Mouse (Mus musculus): ENCODE data around the gene Rbm8a. TPM values are rescaled to one million over a fixed set of nuclear protein-coding genes. Genes with fewer than 3 reads are reported as not detected.
"Not testable (repeated sequence)": the region's sequence is repeated elsewhere in the genome, so short reads cannot be mapped to it uniquely, and the experiment has no call there.

The Rbm8a gene
- polyA plus RNA-seq, 1 experiment from 2014 or later: 137 TPM

GRCm38 (mm10) chr3:96601251-96601787 lies 28.4 kb upstream of the Rbm8a start:
- peak overlapping the region; percentile 70 for H3K9ac ChIP-seq (ENCODE audit: low read length)
- peak overlapping the region; percentile 94 for H3K27ac ChIP-seq (ENCODE audit: low read depth)
- peaks cover 30% of the 10 kb centered on the region for H3K4me1 ChIP-seq (replicated peaks; ENCODE audit: control insufficient read depth, insufficient read depth, low read length)
- no peaks in the 10 kb centered on the region for H3K9me3 ChIP-seq (ENCODE audit: control insufficient read depth, low read length)
- under 1% methylated on average over 30 of the region's 40 CpGs for WGBS
- peak; percentile 79 for DNase-seq (ENCODE audit: low spot score)
- peak overlapping the region; percentile 65 for H3K4me3 ChIP-seq (ENCODE audit: low read depth, low read length)
- H3K4me2 ChIP-seq (ENCODE audit: low read length): peak overlapping the region; percentile 74
- peak; percentile 57 for ATAC-seq (replicated peaks; ENCODE audit: low FRiP score, low TSS enrichment, low read depth)
- H3K36me3 ChIP-seq (ENCODE audit: control insufficient read depth, insufficient read depth, low read length): peaks cover 10% of the 10 kb centered on the region; the same call in 1 of the 2 replicates
- peaks cover 13% of the 10 kb centered on the region; the same call in 1 of the 2 replicates for H3K27me3 ChIP-seq (replicated peaks; ENCODE audit: control insufficient read depth, insufficient read depth, low read length)

- WGBS: 22% methylated on average over 10 of the region's 10 CpGs
- H3K4me3 ChIP-seq (ENCODE audit: low read depth, low read length): peak overlapping the region; percentile 65
- peak overlapping the region; percentile 74 for H3K4me2 ChIP-seq (ENCODE audit: low read length)
- ATAC-seq (replicated peaks; ENCODE audit: low FRiP score, low TSS enrichment, low read depth): no peak
- peak overlapping the region; percentile 94 for H3K27ac ChIP-seq (ENCODE audit: low read depth)
- 0 out of 2 replicates have a peak, but pooled peaks cover 9% of the 10 kb centered on the region for H3K27me3 ChIP-seq (replicated peaks; ENCODE audit: control insufficient read depth, insufficient read depth, low read length)
- H3K36me3 ChIP-seq (ENCODE audit: control insufficient read depth, insufficient read depth, low read length): peaks cover 10% of the 10 kb centered on the region; the same call in 1 of the 2 replicates
- peaks cover 22% of the 10 kb centered on the region for H3K4me1 ChIP-seq (replicated peaks; ENCODE audit: control insufficient read depth, insufficient read depth, low read length)
- H3K9ac ChIP-seq (ENCODE audit: low read length): peak overlapping the region; percentile 70
- H3K9me3 ChIP-seq (ENCODE audit: control insufficient read depth, low read length): no peaks in the 10 kb centered on the region
- DNase-seq (ENCODE audit: low spot score): no peak
Measured at GRCm38 (mm10) chr3:96601941-96602703, 27.6 kb upstream of the Rbm8a start.

GRCm38 (mm10) chr3:96602704-96603084 lies 27.0 kb upstream of the Rbm8a start:
- Histone ChIP-seq H3K27me3 (replicated peaks; ENCODE audit: control insufficient read depth, insufficient read depth, low read length) (0 out of 2 replicates have a peak, but pooled peaks cover 9% of the 10 kb centered on the region), H3K9ac (ENCODE audit: low read length) (peak overlapping the region; percentile 70), H3K27ac (ENCODE audit: low read depth) (peak overlapping the region; percentile 94), H3K4me3 (ENCODE audit: low read depth, low read length) (peak overlapping the region; percentile 65), H3K4me2 (ENCODE audit: low read length) (peak overlapping the region; percentile 74), H3K9me3 (ENCODE audit: control insufficient read depth, low read length) (no peaks in the 10 kb centered on the region), H3K4me1 (replicated peaks; ENCODE audit: control insufficient read depth, insufficient read depth, low read length) (peaks cover 20% of the 10 kb centered on the region), H3K36me3 (ENCODE audit: control insufficient read depth, insufficient read depth, low read length) (peaks cover 10% of the 10 kb centered on the region; the same call in 1 of the 2 replicates)
- ATAC-seq (replicated peaks; ENCODE audit: low FRiP score, low TSS enrichment, low read depth): no peak
- 23% methylated on average over 5 of the region's 5 CpGs for WGBS
- DNase-seq (ENCODE audit: low spot score): no peak

- DNase-seq (ENCODE audit: low spot score) (no peak), ATAC-seq (replicated peaks; ENCODE audit: low FRiP score, low TSS enrichment, low read depth) (no peak)
- Histone ChIP-seq H3K4me3 (ENCODE audit: low read depth, low read length) (peak overlapping the region; percentile 65), H3K4me1 (replicated peaks; ENCODE audit: control insufficient read depth, insufficient read depth, low read length) (peaks cover 18% of the 10 kb centered on the region), H3K4me2 (ENCODE audit: low read length) (peak overlapping the region; percentile 74), H3K9ac (ENCODE audit: low read length) (peak overlapping the region; percentile 70), H3K27ac (ENCODE audit: low read depth) (no peak overlapping the region), H3K36me3 (ENCODE audit: control insufficient read depth, insufficient read depth, low read length) (peaks cover 10% of the 10 kb centered on the region; the same call in 1 of the 2 replicates), H3K27me3 (replicated peaks; ENCODE audit: control insufficient read depth, insufficient read depth, low read length) (0 out of 2 replicates have a peak, but pooled peaks cover 9% of the 10 kb centered on the region), H3K9me3 (ENCODE audit: control insufficient read depth, low read length) (no peaks in the 10 kb centered on the region)
- WGBS: 69% methylated on average over 5 of the region's 5 CpGs
Measured at GRCm38 (mm10) chr3:96603311-96603710, 26.4 kb upstream of the Rbm8a start.

GRCm38 (mm10) chr3:96606007-96606406 lies 23.7 kb upstream of the Rbm8a start:
- not testable (repeated sequence) for H3K4me2 ChIP-seq (ENCODE audit: low read length); H3K9me3 ChIP-seq (ENCODE audit: control insufficient read depth, low read length); ATAC-seq (replicated peaks; ENCODE audit: low FRiP score, low TSS enrichment, low read depth); DNase-seq (ENCODE audit: low spot score); H3K27ac ChIP-seq (ENCODE audit: low read depth); H3K27me3 ChIP-seq (replicated peaks; ENCODE audit: control insufficient read depth, insufficient read depth, low read length); H3K4me3 ChIP-seq (ENCODE audit: low read depth, low read length); H3K4me1 ChIP-seq (replicated peaks; ENCODE audit: control insufficient read depth, insufficient read depth, low read length); H3K9ac ChIP-seq (ENCODE audit: low read length)
- WGBS: 94% methylated on average over 3 of the region's 4 CpGs
- H3K36me3 ChIP-seq (ENCODE audit: control insufficient read depth, insufficient read depth, low read length): peaks cover 13% of the 10 kb centered on the region

- Histone ChIP-seq H3K36me3 (ENCODE audit: control insufficient read depth, insufficient read depth, low read length) (peaks cover 18% of the 10 kb centered on the region), H3K27ac (ENCODE audit: low read depth) (no peak overlapping the region), H3K9ac (ENCODE audit: low read length) (no peak overlapping the region), H3K4me3 (ENCODE audit: low read depth, low read length) (no peak overlapping the region), H3K9me3 (ENCODE audit: control insufficient read depth, low read length) (no peaks in the 10 kb centered on the region), H3K4me1 (replicated peaks; ENCODE audit: control insufficient read depth, insufficient read depth, low read length) (peaks cover 10% of the 10 kb centered on the region; the same call in 1 of the 2 replicates), H3K4me2 (ENCODE audit: low read length) (no peak overlapping the region), H3K27me3 (replicated peaks; ENCODE audit: control insufficient read depth, insufficient read depth, low read length) (no peaks in the 10 kb centered on the region)
- WGBS: 92% methylated on average over 4 of the region's 4 CpGs
- ATAC-seq (replicated peaks; ENCODE audit: low FRiP score, low TSS enrichment, low read depth) (no peak), DNase-seq (ENCODE audit: low spot score) (no peak)
Measured at GRCm38 (mm10) chr3:96606618-96607017, 23.1 kb upstream of the Rbm8a start.

GRCm38 (mm10) chr3:96617941-96618340 lies 11.8 kb upstream of the Rbm8a start:
- Histone ChIP-seq H3K9ac (ENCODE audit: low read length) (no peak overlapping the region), H3K4me1 (replicated peaks; ENCODE audit: control insufficient read depth, insufficient read depth, low read length) (no peaks in the 10 kb centered on the region), H3K4me2 (ENCODE audit: low read length) (no peak overlapping the region), H3K4me3 (ENCODE audit: low read depth, low read length) (no peak overlapping the region), H3K9me3 (ENCODE audit: control insufficient read depth, low read length) (no peaks in the 10 kb centered on the region), H3K36me3 (ENCODE audit: control insufficient read depth, insufficient read depth, low read length) (peaks cover 70% of the 10 kb centered on the region), H3K27ac (ENCODE audit: low read depth) (no peak overlapping the region), H3K27me3 (replicated peaks; ENCODE audit: control insufficient read depth, insufficient read depth, low read length) (no peaks in the 10 kb centered on the region)
- DNase-seq (ENCODE audit: low spot score): no peak
- ATAC-seq (replicated peaks; ENCODE audit: low FRiP score, low TSS enrichment, low read depth): no peak
- 92% methylated on average over 3 of the region's 3 CpGs for WGBS

GRCm38 (mm10) chr3:96623201-96623600 lies 6.5 kb upstream of the Rbm8a start:
- ATAC-seq (replicated peaks; ENCODE audit: low FRiP score, low TSS enrichment, low read depth) (no peak), DNase-seq (ENCODE audit: low spot score) (no peak)
- Histone ChIP-seq H3K36me3 (ENCODE audit: control insufficient read depth, insufficient read depth, low read length) (peaks cover 67% of the 10 kb centered on the region), H3K4me2 (ENCODE audit: low read length) (no peak overlapping the region), H3K4me3 (ENCODE audit: low read depth, low read length) (no peak overlapping the region), H3K27me3 (replicated peaks; ENCODE audit: control insufficient read depth, insufficient read depth, low read length) (no peaks in the 10 kb centered on the region), H3K27ac (ENCODE audit: low read depth) (no peak overlapping the region), H3K9me3 (ENCODE audit: control insufficient read depth, low read length) (no peaks in the 10 kb centered on the region), H3K9ac (ENCODE audit: low read length) (no peak overlapping the region), H3K4me1 (replicated peaks; ENCODE audit: control insufficient read depth, insufficient read depth, low read length) (no peaks in the 10 kb centered on the region)
- WGBS: 89% methylated on average over 4 of the region's 4 CpGs
